Mouse (Mus musculus) c-Kit-positive CD71-negative TER-119-negative erythroid progenitor cells, embryonic 14.5 days (primary cell): ENCODE data around the gene Slc29a1.

Source experiments
- DNase-seq: peaks from one replicate; pipeline ENCODE4 v3.0.0-alpha.2; 2013; ENCODE audit warnings: low read depth

The Slc29a1 gene

GRCm38 (mm10) chr17:45612008-45612407, 12.6 kb upstream of the Slc29a1 start:
- DNase-seq = no peak

GRCm38 (mm10) chr17:45610144-45610866, 10.9 kb upstream of the Slc29a1 start:
- DNase-seq = no peak

GRCm38 (mm10) chr17:45608396-45608795, 9.0 kb upstream of the Slc29a1 start:
- no peak for DNase-seq

- DNase-seq = no peak
Observed at GRCm38 (mm10) chr17:45606992-45607879, 7.8 kb upstream of the Slc29a1 start.

- no peak for DNase-seq
Observed at GRCm38 (mm10) chr17:45602984-45603383, 3.6 kb upstream of the Slc29a1 start.

GRCm38 (mm10) chr17:45601877-45602304, 2.5 kb upstream of the Slc29a1 start, which contains the start of gene Mymx:
TSS of gene Mymx (minus strand) at chr17:45602102.
- no peak for DNase-seq

- no peak for DNase-seq
Observed at GRCm38 (mm10) chr17:45601325-45601724, 1.9 kb upstream of the Slc29a1 start.

- DNase-seq = no peak
Observed at GRCm38 (mm10) chr17:45600267-45600666, 861 bp upstream of the Slc29a1 start.

GRCm38 (mm10) chr17:45598891-45599290, 515 bp downstream of the Slc29a1 start:
- no peak for DNase-seq

GRCm38 (mm10) chr17:45598376-45598775, 1.0 kb downstream of the Slc29a1 start:
- DNase-seq = no peak

- DNase-seq = no peak
Observed at GRCm38 (mm10) chr17:45597787-45598186, 1.6 kb downstream of the Slc29a1 start.

- DNase-seq = no peak
Observed at GRCm38 (mm10) chr17:45596631-45597396, 2.6 kb downstream of the Slc29a1 start.

GRCm38 (mm10) chr17:45595736-45596390, 3.5 kb downstream of the Slc29a1 start:
- no peak for DNase-seq

GRCm38 (mm10) chr17:45594881-45595735, 4.3 kb downstream of the Slc29a1 start:
- no peak for DNase-seq

- DNase-seq = no peak
Observed at GRCm38 (mm10) chr17:45594195-45594594, 5.2 kb downstream of the Slc29a1 start.

GRCm38 (mm10) chr17:45593479-45593878, 5.9 kb downstream of the Slc29a1 start:
- no peak for DNase-seq

- DNase-seq = no peak
Observed at GRCm38 (mm10) chr17:45592606-45593431, 6.6 kb downstream of the Slc29a1 start.

GRCm38 (mm10) chr17:45591701-45592605, 7.5 kb downstream of the Slc29a1 start:
- no peak for DNase-seq

GRCm38 (mm10) chr17:45590410-45590809, 9.0 kb downstream of the Slc29a1 start:
- DNase-seq = no peak
